9 mouse cellular contexts compared by ENCODE assay signal in the genomic region with DNA sequence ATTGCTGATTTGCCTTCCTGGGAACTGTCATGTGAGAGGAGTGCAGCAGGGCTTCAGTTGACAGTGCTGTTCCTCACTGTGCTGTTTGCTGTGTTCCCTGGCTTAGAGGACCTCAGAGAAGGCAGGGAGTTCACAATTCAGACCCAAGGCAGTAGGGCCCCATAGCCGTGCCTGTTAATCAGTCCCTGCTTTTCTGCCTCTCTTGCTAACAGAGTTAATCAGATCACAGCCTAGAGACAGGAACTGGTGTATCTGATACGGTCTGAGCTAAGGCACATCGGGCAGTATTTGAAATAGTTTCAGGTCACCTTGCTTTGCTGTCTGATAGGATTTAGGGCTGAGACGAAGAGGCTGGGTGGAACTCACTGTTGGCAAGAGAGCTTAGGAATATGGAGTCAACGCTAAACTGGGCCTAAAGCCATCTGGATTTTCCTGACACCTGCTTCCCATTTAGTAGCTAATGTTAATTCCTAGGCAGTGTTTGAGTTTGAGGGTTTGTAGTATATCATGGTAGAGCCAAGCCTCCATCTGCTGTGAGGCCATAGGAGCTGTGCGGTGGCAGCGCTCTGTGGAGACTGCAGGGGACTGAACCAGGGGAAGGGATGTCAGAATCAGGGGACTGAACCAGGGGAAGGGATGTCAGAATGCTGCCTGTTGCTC. TPM values are rescaled to one million over a fixed set of nuclear protein-coding genes. Genes with fewer than 3 reads are reported as not detected.
DNase-seq lines count a peak whose midpoint lies in the region; ATAC-seq and TF ChIP-seq lines count a peak whose summit lies in the region.
"Had no signal": no experiment of that assay in that cellular context is flagged by ENCODE, and none has a peak within 500 bp of the region (broad histone marks: within the 10 kb centered on the region; RNA-seq: fewer than 3 reads in every experiment).

No protein-coding gene starts in this region.

- no peak overlapping the region for H3K4me3 ChIP-seq in lung, embryonic 14.5 days (ENCODE audit: low read depth, low read length)
- no peak overlapping the region for H3K4me3 ChIP-seq in intestine, embryonic 16.5 days (ENCODE audit: low read length)
- no peak overlapping the region for H3K4me3 ChIP-seq in neural tube, embryonic 14.5 days (ENCODE audit: low read depth, low read length)

- H3K27ac ChIP-seq in lung, embryonic 14.5 days (ENCODE audit: low read depth): peak overlapping the region; percentile 18; the same call in 1 of the 2 replicates
- 0 out of 2 replicates have a peak overlapping the region, but pooled peaks have one; percentile 4 for H3K27ac ChIP-seq in intestine, embryonic 16.5 days (ENCODE audit: low read length)
- peak overlapping the region; percentile 39; the same call in 1 of the 2 replicates for H3K27ac ChIP-seq in neural tube, embryonic 14.5 days (ENCODE audit: low read depth, low read length)

- no peak for ATAC-seq in lung, embryonic 14.5 days (ENCODE audit: insufficient read depth)
- ATAC-seq in intestine, embryonic 16.5 days: peak; percentile 34; the same call in 1 of the 2 replicates
- no peak for ATAC-seq in neural tube, embryonic 14.5 days (ENCODE audit: low read depth)

- no peak overlapping the region for H3K4me2 ChIP-seq in lung, embryonic 14.5 days
- no peak overlapping the region for H3K4me2 ChIP-seq in intestine, embryonic 16.5 days (ENCODE audit: low read depth, low read length)
- H3K4me2 ChIP-seq in neural tube, embryonic 14.5 days (ENCODE audit: low read depth, low read length): no peak overlapping the region

- H3K9ac ChIP-seq in lung, embryonic 14.5 days: peak overlapping the region; percentile 14; the same call in 1 of the 2 replicates
- no peak overlapping the region for H3K9ac ChIP-seq in intestine, embryonic 16.5 days (ENCODE audit: low read depth, low read length)
- H3K9ac ChIP-seq in neural tube, embryonic 14.5 days (replicated peaks; ENCODE audit: low read depth, low read length): no peak overlapping the region

- H3K36me3 ChIP-seq in lung, embryonic 14.5 days (ENCODE audit: insufficient read depth): peaks cover 2% of the 10 kb centered on the region; the same call in 1 of the 2 replicates
- no peaks in the 10 kb centered on the region; the same call in 1 of the 2 replicates for H3K36me3 ChIP-seq in intestine, embryonic 16.5 days (ENCODE audit: control insufficient read depth, insufficient read depth, low read length)
- H3K36me3 ChIP-seq in neural tube, embryonic 14.5 days (ENCODE audit: control insufficient read depth, insufficient read depth, low read length): no peaks in the 10 kb centered on the region

- DNase-seq in lung, embryonic 14.5 days: peak; percentile 37
- DNase-seq in lung, postnatal 14 days: no peak
- DNase-seq in cerebellum, postnatal 25 days: peak; percentile 58 to 65
- no peak for DNase-seq in ovary, adult 18-20 months (ENCODE audit: low spot score)
- DNase-seq in right cerebral cortex, postnatal 36 days (ENCODE audit: low spot score in 2 of 2): no peak
- DNase-seq in T-cell, adult 2 months (ENCODE audit: low spot score): no peak

- peaks cover 6% of the 10 kb centered on the region; the same call in 1 of the 2 replicates for H3K4me1 ChIP-seq in lung, embryonic 14.5 days (ENCODE audit: insufficient read depth)
- peaks cover 15% of the 10 kb centered on the region for H3K4me1 ChIP-seq in intestine, embryonic 16.5 days (ENCODE audit: control insufficient read depth, insufficient read depth, low read length)
- peaks cover 11% of the 10 kb centered on the region; the same call in 1 of the 2 replicates for H3K4me1 ChIP-seq in neural tube, embryonic 14.5 days (ENCODE audit: control insufficient read depth, insufficient read depth, low read length)

- WGBS in lung, embryonic 14.5 days: 44% methylated on average over 7 of the region's 7 CpGs
- WGBS in intestine, embryonic 16.5 days: 50% methylated on average over 7 of the region's 7 CpGs
- WGBS in neural tube, embryonic 14.5 days: 58% methylated on average over 7 of the region's 7 CpGs

- no peak for TF ChIP-seq CTCF in lung, embryonic 14.5 days (IDR thresholded peaks at IDR 0.05; ENCODE audit: low read depth)

- no peaks in the 10 kb centered on the region for H3K9me3 ChIP-seq in lung, embryonic 14.5 days (ENCODE audit: low read depth, low read length)
- no peaks in the 10 kb centered on the region for H3K9me3 ChIP-seq in intestine, embryonic 16.5 days (ENCODE audit: control insufficient read depth, low read length)
- H3K9me3 ChIP-seq in neural tube, embryonic 14.5 days (ENCODE audit: control insufficient read depth, low read length): no peaks in the 10 kb centered on the region

- H3K27me3 ChIP-seq in lung, embryonic 14.5 days (ENCODE audit: insufficient read depth, low read length): no peaks in the 10 kb centered on the region
- H3K27me3 ChIP-seq in intestine, embryonic 16.5 days (replicated peaks; ENCODE audit: control insufficient read depth, insufficient read depth, low read length): no peaks in the 10 kb centered on the region
- H3K27me3 ChIP-seq in neural tube, embryonic 14.5 days (ENCODE audit: control insufficient read depth, insufficient read depth, low read length): no peaks in the 10 kb centered on the region

RNA-seq across cellular contexts. Expression of a gene that starts 14.0 kb away (rescaled TPM):
- 30.7 and 33.8 TPM in 2 replicates for polyA plus RNA-seq in lung, embryonic 14.5 days (2014; fragmentation: Nextera tagmentation; extraction: Ambion mirVana)
- 36.1 and 39.6 TPM in 2 replicates for polyA plus RNA-seq in intestine, embryonic 16.5 days (2015; fragmentation: Nextera tagmentation; extraction: Ambion mirVana)
- 23.0 and 23.2 TPM in 2 replicates for polyA plus RNA-seq in neural tube, embryonic 14.5 days (2014; fragmentation: Nextera tagmentation; extraction: Ambion mirVana)

RNA-seq across cellular contexts. Expression of a gene that starts 37.1 kb away (rescaled TPM):
- polyA plus RNA-seq in lung, embryonic 14.5 days (2014; fragmentation: Nextera tagmentation; extraction: Ambion mirVana): not detected in 2 replicates
- polyA plus RNA-seq in intestine, embryonic 16.5 days (2015; fragmentation: Nextera tagmentation; extraction: Ambion mirVana): not detected in 2 replicates
- not detected in 2 replicates for polyA plus RNA-seq in neural tube, embryonic 14.5 days (2014; fragmentation: Nextera tagmentation; extraction: Ambion mirVana)
- polyA plus RNA-seq: spleen, adult 2 months had no signal

RNA-seq across cellular contexts. Expression of a gene that starts 49.1 kb away (rescaled TPM):
- 41.5 and 45.6 TPM in 2 replicates for polyA plus RNA-seq in lung, embryonic 14.5 days (2014; fragmentation: Nextera tagmentation; extraction: Ambion mirVana)
- 35.9 and 39.1 TPM in 2 replicates for polyA plus RNA-seq in intestine, embryonic 16.5 days (2015; fragmentation: Nextera tagmentation; extraction: Ambion mirVana)
- 59.1 and 59.8 TPM in 2 replicates for polyA plus RNA-seq in neural tube, embryonic 14.5 days (2014; fragmentation: Nextera tagmentation; extraction: Ambion mirVana)

Comparison
In these comparisons a context has a peak if more than half of its experiments do, and no peak if none do; other contexts are left out.
1. DNase-seq: peak in lung, embryonic 14.5 days (single experiment) and cerebellum, postnatal 25 days (2 of 2); none in lung, postnatal 14 days (single experiment), ovary, adult 18-20 months (single experiment), right cerebral cortex, postnatal 36 days (0 of 2) and T-cell, adult 2 months (single experiment).
2. Peak in every context shown above with its lines, with median percentiles within 50 percentile points of each other: H3K27ac ChIP-seq.